Mouse (Mus musculus): ENCODE data around the gene Tiprl.

DNA sequence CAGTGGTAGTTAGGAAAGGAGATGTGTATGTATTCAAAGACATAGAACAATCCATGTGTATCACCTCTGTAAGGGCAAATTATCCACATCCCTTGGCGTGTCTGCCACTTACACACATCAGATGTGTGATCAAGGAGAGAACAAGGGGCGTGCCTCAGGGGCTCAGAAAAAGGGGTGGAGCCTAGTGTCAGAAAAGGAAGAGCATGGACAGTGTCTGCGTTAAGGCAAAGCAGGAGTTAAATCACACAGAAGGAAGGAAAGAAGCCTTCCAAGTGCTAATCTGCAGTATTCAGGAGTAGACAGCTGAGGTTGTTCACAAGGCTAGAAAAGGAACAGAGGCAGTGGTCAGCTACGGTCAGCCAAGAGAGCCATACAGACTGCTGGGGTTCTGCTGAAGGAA is 12.0 kb upstream of the Tiprl start:
- TF ChIP-seq EP300 (optimal IDR thresholded peaks at IDR 0.05) = no peak
- TF ChIP-seq CTCF (IDR thresholded peaks at IDR 0.05; ENCODE audit: low read depth) = no peak
